Mouse (Mus musculus): ENCODE measurements at regions not wholly inside any gene's neighbourhood (a gene's known extent, or its start where the extent isn't known, plus 50 kb on each side); places are given as distances from the start of the nearest gene placed in this dataset.
A peak's percentile ranks its signal among the peaks of the same experiment; 100 is the strongest.

DNA sequence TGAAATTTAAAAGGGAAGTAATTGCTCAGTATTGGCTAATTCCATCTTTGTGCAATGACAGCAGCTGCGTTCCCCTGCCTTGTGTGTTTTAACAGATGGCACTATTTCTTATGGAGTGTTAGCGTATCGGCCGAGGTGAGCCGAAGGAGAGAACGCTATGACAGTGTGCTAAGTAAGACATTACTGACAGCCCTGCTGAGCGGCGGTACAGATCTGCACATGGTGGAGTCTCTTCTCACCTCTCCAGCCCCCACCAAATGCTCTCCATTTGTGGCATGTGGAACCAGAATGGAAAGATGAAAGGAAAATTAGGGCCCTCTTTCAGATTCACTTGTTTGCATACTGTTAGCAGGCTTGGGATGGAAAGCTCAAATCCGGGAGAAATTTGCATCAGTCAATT, 291.5 kb downstream of the Rnf144b start:
- Histone ChIP-seq H3K27ac (replicated peaks) (no peak overlapping the region), H3K9me3 (replicated peaks) (no peaks in the 10 kb centered on the region), H3K27me3 (replicated peaks) (no peaks in the 10 kb centered on the region), H3K9ac (replicated peaks) (no peak overlapping the region), H3K36me3 (no peaks in the 10 kb centered on the region), H3K4me1 (no peaks in the 10 kb centered on the region), H3K4me2 (no peak overlapping the region), H3K4me3 (replicated peaks) (no peak overlapping the region)
- no peak for ATAC-seq (ENCODE audit: low FRiP score)
- 65% methylated on average over 9 of the region's 9 CpGs for WGBS

DNA sequence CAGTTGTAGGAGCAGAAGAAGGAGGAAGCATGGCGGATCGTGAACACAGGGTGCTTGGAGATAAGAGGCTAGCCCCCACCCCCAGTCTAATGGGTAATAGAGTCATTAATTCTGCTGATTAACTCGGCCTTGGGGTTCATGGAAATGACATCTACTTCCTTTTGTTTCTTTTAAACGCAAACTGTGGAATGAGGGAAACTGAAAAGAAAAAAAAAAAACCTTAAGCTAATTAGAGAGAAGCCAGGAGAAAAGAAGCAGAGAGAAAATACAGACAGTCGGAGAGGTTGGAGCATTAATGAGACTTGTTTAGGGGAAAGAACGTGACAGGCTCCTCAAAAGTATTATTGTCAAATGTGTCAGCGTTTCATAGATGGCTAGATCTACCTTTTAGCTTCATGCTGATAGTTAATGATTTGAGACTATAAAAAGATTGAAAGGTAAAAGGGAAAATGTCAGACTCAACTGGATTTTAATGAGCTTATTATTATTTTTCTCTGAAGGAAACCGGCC, 307.5 kb downstream of the Rnf144b start:
- Histone ChIP-seq H3K36me3 (no peaks in the 10 kb centered on the region), H3K4me2 (no peak overlapping the region), H3K9me3 (replicated peaks) (no peaks in the 10 kb centered on the region), H3K27me3 (replicated peaks) (no peaks in the 10 kb centered on the region), H3K9ac (replicated peaks) (no peak overlapping the region), H3K27ac (replicated peaks) (0 out of 2 replicates have a peak overlapping the region, but pooled peaks have one; percentile 10), H3K4me1 (no peaks in the 10 kb centered on the region), H3K4me3 (replicated peaks) (no peak overlapping the region)
- 54% methylated on average over 8 of the region's 8 CpGs for WGBS
- ATAC-seq (ENCODE audit: low FRiP score), result no peak

DNA sequence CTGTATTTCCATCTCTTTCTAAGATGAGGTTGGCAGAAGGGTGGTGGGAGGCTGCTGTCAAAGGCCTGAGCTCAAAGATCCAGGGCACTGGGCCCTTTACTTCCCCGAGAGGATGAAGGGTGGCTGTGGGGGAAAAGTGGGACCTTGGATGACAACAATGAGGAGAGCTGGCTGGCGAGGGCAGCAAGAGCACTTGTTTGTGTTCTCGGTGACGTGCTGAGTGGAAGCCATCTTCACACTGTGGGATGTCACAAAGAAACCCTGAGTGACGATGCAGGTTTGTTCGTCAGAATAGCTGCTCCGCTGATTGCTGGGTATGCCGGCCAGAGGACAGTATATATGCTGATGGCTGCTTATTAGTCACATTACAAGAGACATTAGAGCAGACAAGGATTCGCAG, 308.0 kb downstream of the Rnf144b start:
- no peak for ATAC-seq (ENCODE audit: low FRiP score)
- WGBS, result 59% methylated on average over 9 of the region's 9 CpGs

DNA sequence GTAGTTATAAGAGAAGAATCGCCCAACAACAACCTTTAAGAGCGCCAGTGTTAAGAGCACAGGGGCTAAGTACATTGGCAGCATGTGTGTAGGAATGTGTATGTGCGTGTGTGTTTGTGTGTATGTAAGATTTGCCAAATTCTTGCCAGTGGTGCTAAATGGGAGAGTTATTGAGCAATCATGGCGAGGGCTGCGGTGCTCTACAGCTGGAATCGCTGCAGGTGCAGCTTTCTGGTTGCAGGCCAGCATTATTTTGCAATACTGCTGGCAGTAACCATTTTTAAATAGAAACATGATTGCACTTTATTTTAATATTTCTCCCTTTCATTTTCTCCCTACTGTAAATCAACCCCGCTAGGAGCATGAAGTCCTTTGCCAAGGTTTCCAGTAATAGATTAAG, 313.2 kb downstream of the Rnf144b start:
- H3K4me1 ChIP-seq, result no peaks in the 10 kb centered on the region
- H3K4me3 ChIP-seq (replicated peaks), result no peak overlapping the region
- no peak overlapping the region for H3K27ac ChIP-seq (replicated peaks)
- no peaks in the 10 kb centered on the region for H3K9me3 ChIP-seq (replicated peaks)
- H3K9ac ChIP-seq (replicated peaks), result no peak overlapping the region
- no peaks in the 10 kb centered on the region for H3K27me3 ChIP-seq (replicated peaks)
- H3K4me2 ChIP-seq, result no peak overlapping the region
- 87% methylated on average over 7 of the region's 7 CpGs for WGBS
- ATAC-seq (ENCODE audit: low FRiP score), result no peak
- H3K36me3 ChIP-seq, result no peaks in the 10 kb centered on the region

More for the DNA sequence above, 308.0 kb downstream of the Rnf144b start:
- no peaks in the 10 kb centered on the region for H3K9me3 ChIP-seq (replicated peaks)
- no peak overlapping the region for H3K4me3 ChIP-seq (replicated peaks)
- no peak overlapping the region for H3K4me2 ChIP-seq
- H3K27ac ChIP-seq (replicated peaks), result 0 out of 2 replicates have a peak overlapping the region, but pooled peaks have one; percentile 10
- H3K4me1 ChIP-seq, result no peaks in the 10 kb centered on the region
- no peaks in the 10 kb centered on the region for H3K36me3 ChIP-seq
- H3K9ac ChIP-seq (replicated peaks), result no peak overlapping the region
- H3K27me3 ChIP-seq (replicated peaks), result no peaks in the 10 kb centered on the region

DNA sequence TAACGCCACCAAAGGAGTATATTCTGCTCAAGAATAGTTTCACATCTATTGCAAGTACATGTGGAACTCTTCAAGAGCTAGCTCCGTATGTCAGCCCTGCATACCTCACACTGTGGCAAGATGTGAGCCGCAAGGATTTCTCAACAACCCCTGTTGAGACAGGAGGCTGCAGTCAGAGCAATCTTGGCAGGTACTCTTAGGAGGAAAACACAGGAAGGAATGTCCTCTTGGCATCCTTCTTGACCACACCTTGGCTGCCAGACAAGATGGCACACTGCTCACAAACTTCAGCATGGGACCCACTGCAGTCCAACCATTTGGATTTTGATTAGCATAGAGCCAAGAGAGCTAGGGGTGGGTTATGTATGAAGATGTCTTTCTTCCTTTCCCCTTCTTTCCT, 322.4 kb downstream of the Rnf144b start:
- H3K4me1 ChIP-seq, result no peaks in the 10 kb centered on the region
- no peaks in the 10 kb centered on the region for H3K36me3 ChIP-seq
- no peak overlapping the region for H3K4me3 ChIP-seq (replicated peaks)
- no peak overlapping the region for H3K4me2 ChIP-seq
- no peak for ATAC-seq (ENCODE audit: low FRiP score)
- no peak overlapping the region for H3K9ac ChIP-seq (replicated peaks)
- H3K27ac ChIP-seq (replicated peaks), result no peak overlapping the region
- 88% methylated on average over 3 of the region's 3 CpGs for WGBS
- H3K27me3 ChIP-seq (replicated peaks), result no peaks in the 10 kb centered on the region
- H3K9me3 ChIP-seq (replicated peaks), result no peaks in the 10 kb centered on the region

DNA sequence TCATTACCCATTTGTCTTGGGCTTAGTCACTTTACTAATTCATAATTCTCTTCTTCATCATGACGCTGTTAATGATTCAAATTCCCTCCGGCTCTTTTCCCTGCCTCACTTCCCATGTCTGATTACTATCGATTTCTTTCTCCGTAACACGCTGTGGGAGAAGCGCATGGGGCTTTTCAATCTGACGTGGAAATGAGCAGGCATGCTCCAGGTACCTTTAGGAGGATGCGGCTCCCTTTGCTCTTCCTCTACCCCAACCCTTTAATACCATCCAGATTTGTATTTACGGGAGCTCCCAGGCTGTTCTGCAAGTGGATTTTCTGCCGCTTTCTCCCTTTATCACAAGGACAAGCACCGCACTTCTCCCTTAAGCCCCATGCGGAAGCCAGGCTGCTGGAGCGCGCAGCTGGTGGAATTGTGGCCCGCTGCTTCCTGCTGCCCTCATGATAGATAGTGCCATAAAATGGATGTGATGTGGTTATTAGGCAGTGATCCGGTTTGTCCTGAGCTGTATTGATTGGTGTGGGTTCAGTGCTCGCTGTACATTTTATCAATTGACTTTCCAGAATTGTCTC, 329.8 kb downstream of the Rnf144b start:
- 19% methylated on average over 17 of the region's 17 CpGs for WGBS
- peak; percentile 63 for ATAC-seq (ENCODE audit: low FRiP score)
- H3K27ac ChIP-seq (replicated peaks), result peak overlapping the region; percentile 77
- H3K4me3 ChIP-seq (replicated peaks), result peak overlapping the region; percentile 18; the same call in 1 of the 2 replicates
- no peaks in the 10 kb centered on the region for H3K27me3 ChIP-seq (replicated peaks)
- H3K4me1 ChIP-seq, result peaks cover 5% of the 10 kb centered on the region; the same call in 1 of the 2 replicates
- peak overlapping the region; percentile 32; the same call in 1 of the 2 replicates for H3K9ac ChIP-seq (replicated peaks)
- H3K4me2 ChIP-seq, result peak overlapping the region; percentile 51
- H3K9me3 ChIP-seq (replicated peaks), result no peaks in the 10 kb centered on the region
- no peaks in the 10 kb centered on the region for H3K36me3 ChIP-seq

DNA sequence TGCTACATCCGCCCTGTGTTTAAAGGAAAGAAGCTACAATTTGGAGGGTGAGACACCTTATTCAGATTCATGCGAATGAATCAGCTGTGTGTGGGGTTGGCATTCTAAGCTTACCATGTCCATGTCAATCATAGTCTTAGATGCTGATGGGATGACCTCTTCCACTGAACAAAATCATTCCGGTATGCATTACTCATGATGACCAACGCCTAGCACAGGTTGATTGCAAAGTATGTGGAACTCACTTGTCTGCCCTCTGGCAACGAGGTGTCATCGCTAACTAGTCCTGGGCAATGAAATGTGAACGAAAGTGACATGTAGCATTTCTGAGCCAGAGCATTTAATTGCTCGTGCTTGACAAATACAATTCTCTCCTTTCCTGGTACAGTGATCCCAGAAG, 339.7 kb downstream of the Rnf144b start:
- Histone ChIP-seq H3K9me3 (replicated peaks) (no peaks in the 10 kb centered on the region), H3K9ac (replicated peaks) (no peak overlapping the region), H3K27me3 (replicated peaks) (no peaks in the 10 kb centered on the region), H3K4me1 (no peaks in the 10 kb centered on the region), H3K36me3 (no peaks in the 10 kb centered on the region), H3K27ac (replicated peaks) (no peak overlapping the region), H3K4me3 (replicated peaks) (no peak overlapping the region), H3K4me2 (no peak overlapping the region)
- ATAC-seq (ENCODE audit: low FRiP score), result no peak
- 89% methylated on average over 8 of the region's 8 CpGs for WGBS

DNA sequence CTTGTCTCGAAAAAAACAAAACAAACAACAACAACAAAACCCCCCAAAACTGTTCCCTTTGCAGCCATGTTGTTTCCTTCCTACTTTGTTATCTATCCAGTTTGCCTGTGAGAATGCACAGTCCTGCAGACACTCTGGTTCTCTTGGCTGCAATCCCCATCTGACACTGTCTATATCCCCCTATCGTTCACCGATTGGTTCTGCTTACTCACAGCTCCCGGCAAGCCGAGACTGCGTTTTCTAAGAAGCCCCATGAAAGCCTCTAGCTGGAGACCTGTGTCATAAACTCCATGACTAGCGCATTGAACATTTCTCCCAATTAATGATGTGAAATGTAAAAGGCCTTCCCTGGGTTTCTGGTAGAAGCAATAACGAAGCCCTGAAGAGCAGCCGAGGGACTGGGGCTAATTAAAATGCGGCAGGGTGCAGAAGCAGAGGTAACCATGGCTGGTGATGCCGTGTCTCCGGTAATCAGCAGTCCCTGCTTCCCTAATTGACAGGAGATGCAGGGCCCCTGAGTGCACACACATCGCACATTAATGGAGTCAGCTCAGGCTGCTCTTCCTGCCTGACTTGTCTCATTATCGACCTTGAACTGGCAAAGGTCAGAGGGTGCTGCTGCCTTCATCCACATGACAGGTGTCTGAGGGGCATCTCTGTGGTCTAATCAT, 349.2 kb downstream of the Rnf144b start:
- Histone ChIP-seq H3K4me1 (peaks cover 7% of the 10 kb centered on the region), H3K27me3 (replicated peaks) (no peaks in the 10 kb centered on the region), H3K4me2 (peak overlapping the region; percentile 13; the same call in 1 of the 2 replicates), H3K27ac (replicated peaks) (peak overlapping the region; percentile 48), H3K9me3 (replicated peaks) (no peaks in the 10 kb centered on the region), H3K36me3 (no peaks in the 10 kb centered on the region), H3K4me3 (replicated peaks) (no peak overlapping the region), H3K9ac (replicated peaks) (no peak overlapping the region)
- WGBS, result 27% methylated on average over 14 of the region's 14 CpGs
- no peak for ATAC-seq (ENCODE audit: low FRiP score)

DNA sequence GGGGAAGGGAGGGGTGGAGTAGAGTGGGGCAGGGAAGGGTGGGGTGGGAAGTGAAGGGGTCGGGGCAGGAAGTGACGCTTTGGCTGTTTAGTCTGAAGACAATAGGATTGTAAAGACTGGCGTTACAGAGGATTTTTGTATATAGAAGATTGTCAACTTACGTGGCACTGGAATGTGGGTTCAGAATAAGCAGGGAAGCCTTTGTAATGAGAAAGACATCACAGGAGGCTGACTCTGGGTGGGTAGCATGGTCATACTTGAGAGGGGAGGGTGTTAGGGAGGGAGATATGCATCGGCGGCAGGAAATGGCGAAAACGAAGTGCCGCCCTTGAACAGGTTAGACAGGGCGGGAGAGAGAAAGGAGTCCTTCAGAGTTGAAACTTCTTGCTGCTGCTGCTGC, 357.7 kb downstream of the Rnf144b start:
- no peak for ATAC-seq (ENCODE audit: low FRiP score)
- no peak overlapping the region for H3K4me2 ChIP-seq
- 69% methylated on average over 10 of the region's 10 CpGs for WGBS
- H3K36me3 ChIP-seq, result no peaks in the 10 kb centered on the region
- no peaks in the 10 kb centered on the region for H3K9me3 ChIP-seq (replicated peaks)
- H3K4me3 ChIP-seq (replicated peaks), result no peak overlapping the region
- H3K27me3 ChIP-seq (replicated peaks), result no peaks in the 10 kb centered on the region
- no peak overlapping the region for H3K27ac ChIP-seq (replicated peaks)
- no peak overlapping the region for H3K9ac ChIP-seq (replicated peaks)
- H3K4me1 ChIP-seq, result no peaks in the 10 kb centered on the region

DNA sequence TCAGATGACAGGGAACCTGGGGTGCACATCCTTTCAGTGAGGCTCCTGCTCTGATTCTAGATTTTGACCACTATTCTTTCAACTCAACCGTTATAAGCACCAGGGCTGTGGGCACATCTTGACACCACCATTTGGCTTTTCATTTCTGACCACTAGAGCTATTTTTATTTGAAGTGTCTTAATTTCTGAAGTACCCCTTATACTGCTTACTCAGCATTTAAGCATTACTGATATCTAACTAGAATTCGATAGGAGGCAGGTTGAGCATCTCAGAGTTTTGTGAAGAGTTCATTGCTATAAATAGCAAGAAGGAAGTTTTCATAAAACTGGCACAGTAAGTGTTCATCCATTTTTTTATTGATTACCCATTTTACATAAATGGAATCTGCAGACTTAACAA, 362.4 kb downstream of the Rnf144b start:
- H3K27me3 ChIP-seq (replicated peaks), result no peaks in the 10 kb centered on the region
- H3K4me2 ChIP-seq, result no peak overlapping the region
- no peaks in the 10 kb centered on the region for H3K9me3 ChIP-seq (replicated peaks)
- H3K27ac ChIP-seq (replicated peaks), result no peak overlapping the region
- ATAC-seq (ENCODE audit: low FRiP score), result no peak
- H3K9ac ChIP-seq (replicated peaks), result no peak overlapping the region
- H3K4me3 ChIP-seq (replicated peaks), result no peak overlapping the region
- no peaks in the 10 kb centered on the region for H3K36me3 ChIP-seq
- H3K4me1 ChIP-seq, result no peaks in the 10 kb centered on the region
- 97% methylated on average over 2 of the region's 2 CpGs for WGBS

DNA sequence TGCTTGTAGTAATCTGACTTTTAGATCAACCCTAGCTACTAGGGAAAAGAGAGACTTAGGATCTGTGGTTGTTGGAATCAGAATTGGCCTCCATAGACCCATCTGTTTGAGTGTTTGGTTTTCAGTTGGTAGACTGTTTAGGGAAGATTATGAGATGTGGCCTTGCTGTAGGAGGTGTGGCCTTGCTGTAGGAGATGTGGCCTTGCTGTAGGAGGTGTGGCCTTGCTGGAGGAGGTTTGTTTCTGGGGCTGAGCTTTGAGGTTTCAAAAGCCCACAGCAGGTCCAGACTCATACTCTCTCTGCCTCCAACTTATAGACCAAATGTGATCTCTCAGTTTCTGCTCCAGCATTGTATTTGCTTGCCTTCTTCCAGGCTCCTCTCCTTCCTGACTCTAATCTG, 363.7 kb downstream of the Rnf144b start:
- H3K4me2 ChIP-seq, result no peak overlapping the region
- H3K9me3 ChIP-seq (replicated peaks), result no peaks in the 10 kb centered on the region
- H3K36me3 ChIP-seq, result no peaks in the 10 kb centered on the region
- no peak overlapping the region for H3K4me3 ChIP-seq (replicated peaks)
- no peak for ATAC-seq (ENCODE audit: low FRiP score)
- no peaks in the 10 kb centered on the region for H3K4me1 ChIP-seq
- no peaks in the 10 kb centered on the region for H3K27me3 ChIP-seq (replicated peaks)
- H3K27ac ChIP-seq (replicated peaks), result no peak overlapping the region
- no peak overlapping the region for H3K9ac ChIP-seq (replicated peaks)

DNA sequence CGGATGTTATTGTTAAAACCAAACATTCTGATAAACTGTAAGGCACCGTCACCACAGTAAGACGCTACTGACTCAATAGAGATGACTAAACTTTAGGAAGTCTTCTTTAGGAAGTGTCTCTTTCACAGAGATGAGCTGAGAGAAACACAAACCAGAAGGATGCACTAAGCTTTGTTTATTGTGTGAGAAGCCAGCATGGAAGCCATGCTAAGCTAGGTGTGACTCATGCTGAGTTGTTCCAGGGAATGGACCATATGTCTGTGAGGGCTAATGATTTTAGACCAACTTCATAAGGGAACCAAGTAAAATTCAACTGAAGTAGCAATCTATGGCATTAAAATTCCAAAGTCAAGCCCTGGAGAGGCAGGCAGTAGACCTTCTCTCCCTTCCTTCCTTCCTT, 364.2 kb downstream of the Rnf144b start:
- no peak overlapping the region for H3K4me2 ChIP-seq
- H3K27ac ChIP-seq (replicated peaks), result no peak overlapping the region
- ATAC-seq (ENCODE audit: low FRiP score), result no peak
- no peaks in the 10 kb centered on the region for H3K36me3 ChIP-seq
- H3K27me3 ChIP-seq (replicated peaks), result no peaks in the 10 kb centered on the region
- no peak overlapping the region for H3K9ac ChIP-seq (replicated peaks)
- 96% methylated on average over 3 of the region's 3 CpGs for WGBS
- no peak overlapping the region for H3K4me3 ChIP-seq (replicated peaks)
- no peaks in the 10 kb centered on the region for H3K9me3 ChIP-seq (replicated peaks)
- H3K4me1 ChIP-seq, result no peaks in the 10 kb centered on the region

Measured in neural tube, embryonic 15.5 days (tissue).